Mouse (Mus musculus): ENCODE measurements around the gene Snai1. TPM values are rescaled to one million over a fixed set of nuclear protein-coding genes. Genes with fewer than 3 reads are reported as not detected.
A peak's percentile ranks its signal among the peaks of the same experiment; 100 is the strongest.

The Snai1 gene
- polyA plus RNA-seq (2015; fragmentation: Nextera tagmentation; extraction: Ambion mirVana): 1.6 and 1.9 TPM in 2 replicates

DNA sequence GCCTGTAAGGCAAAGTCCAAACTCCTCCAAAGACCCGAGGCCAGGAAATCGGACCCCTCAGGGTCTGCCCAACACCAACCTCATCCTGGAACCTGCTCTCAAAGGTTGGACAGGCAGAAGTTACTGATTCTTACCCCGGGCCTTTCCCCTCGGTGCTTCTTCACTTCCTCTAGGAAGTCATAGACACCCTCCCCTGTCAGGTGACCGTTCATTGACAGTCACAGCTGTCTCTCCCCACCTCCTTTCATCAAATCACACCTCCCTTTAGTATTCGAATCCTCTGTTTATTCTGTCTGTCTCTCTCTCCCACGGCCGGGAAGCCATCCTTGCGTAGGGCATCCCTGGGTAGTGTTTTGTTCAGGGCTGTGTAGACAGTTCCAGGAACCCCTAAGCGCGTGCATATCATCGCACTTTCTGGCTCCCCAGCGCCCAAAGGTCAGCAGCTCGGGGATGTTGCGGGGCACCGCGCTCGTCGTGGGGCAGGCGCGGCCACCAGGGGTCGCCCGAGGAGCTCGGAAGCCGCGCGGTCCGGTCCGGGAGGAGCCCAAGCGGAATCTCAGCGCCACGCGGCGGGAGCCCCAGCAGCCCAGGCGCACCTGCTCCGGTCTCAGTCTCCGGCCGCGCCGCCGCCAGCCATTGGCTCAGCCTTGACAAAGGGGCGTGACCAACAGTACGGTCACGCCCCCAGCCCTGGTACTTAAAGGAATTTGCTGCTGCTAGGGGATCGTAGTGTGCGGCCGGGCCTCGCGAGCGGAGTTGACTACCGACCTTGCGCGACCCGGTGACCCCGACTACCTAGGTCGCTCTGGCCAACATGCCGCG, at the start of gene Snai1:
Snai1 (plus strand) TSS at position 720 of the 822 bp plus-strand sequence.
- peaks cover 51% of the 10 kb centered on the region for H3K4me1 ChIP-seq (replicated peaks)
- peak within 1 kb of the TSS; percentile 69 for H3K4me2 ChIP-seq
- no peaks in the 10 kb centered on the region for H3K36me3 ChIP-seq (replicated peaks)
- H3K27me3 ChIP-seq: peaks cover 76% of the 10 kb centered on the region
- peak within 1 kb of the TSS; percentile 35; the same call in 1 of the 2 replicates for H3K9ac ChIP-seq
- peak within 1 kb of the TSS; percentile 51 for H3K4me3 ChIP-seq (replicated peaks)
- WGBS (ENCODE audit: insufficient replicate concordance): under 1% methylated on average over 58 of the region's 58 CpGs
- peak; percentile 89 for ATAC-seq (ENCODE audit: insufficient read depth)
- H3K9me3 ChIP-seq (replicated peaks): no peaks in the 10 kb centered on the region
- no peak within 1 kb of the TSS for H3K27ac ChIP-seq (replicated peaks)

- peak overlapping the region; percentile 94 for H3K9ac ChIP-seq
- no peak overlapping the region for H3K27ac ChIP-seq (replicated peaks)
- 65% methylated on average over 4 of the region's 4 CpGs for WGBS (ENCODE audit: insufficient replicate concordance)
- peaks cover 47% of the 10 kb centered on the region for H3K4me1 ChIP-seq (replicated peaks)
- ATAC-seq (ENCODE audit: insufficient read depth): no peak
- H3K36me3 ChIP-seq (replicated peaks): peaks cover 4% of the 10 kb centered on the region
- H3K4me2 ChIP-seq: peak overlapping the region; percentile 88
- no peaks in the 10 kb centered on the region for H3K27me3 ChIP-seq
- H3K9me3 ChIP-seq (replicated peaks): no peaks in the 10 kb centered on the region
- peak overlapping the region; percentile 100 for H3K4me3 ChIP-seq (replicated peaks)
Measured at GRCm38 (mm10) chr2:167490813-167491525, 47.0 kb upstream of the Snai1 start.

DNA sequence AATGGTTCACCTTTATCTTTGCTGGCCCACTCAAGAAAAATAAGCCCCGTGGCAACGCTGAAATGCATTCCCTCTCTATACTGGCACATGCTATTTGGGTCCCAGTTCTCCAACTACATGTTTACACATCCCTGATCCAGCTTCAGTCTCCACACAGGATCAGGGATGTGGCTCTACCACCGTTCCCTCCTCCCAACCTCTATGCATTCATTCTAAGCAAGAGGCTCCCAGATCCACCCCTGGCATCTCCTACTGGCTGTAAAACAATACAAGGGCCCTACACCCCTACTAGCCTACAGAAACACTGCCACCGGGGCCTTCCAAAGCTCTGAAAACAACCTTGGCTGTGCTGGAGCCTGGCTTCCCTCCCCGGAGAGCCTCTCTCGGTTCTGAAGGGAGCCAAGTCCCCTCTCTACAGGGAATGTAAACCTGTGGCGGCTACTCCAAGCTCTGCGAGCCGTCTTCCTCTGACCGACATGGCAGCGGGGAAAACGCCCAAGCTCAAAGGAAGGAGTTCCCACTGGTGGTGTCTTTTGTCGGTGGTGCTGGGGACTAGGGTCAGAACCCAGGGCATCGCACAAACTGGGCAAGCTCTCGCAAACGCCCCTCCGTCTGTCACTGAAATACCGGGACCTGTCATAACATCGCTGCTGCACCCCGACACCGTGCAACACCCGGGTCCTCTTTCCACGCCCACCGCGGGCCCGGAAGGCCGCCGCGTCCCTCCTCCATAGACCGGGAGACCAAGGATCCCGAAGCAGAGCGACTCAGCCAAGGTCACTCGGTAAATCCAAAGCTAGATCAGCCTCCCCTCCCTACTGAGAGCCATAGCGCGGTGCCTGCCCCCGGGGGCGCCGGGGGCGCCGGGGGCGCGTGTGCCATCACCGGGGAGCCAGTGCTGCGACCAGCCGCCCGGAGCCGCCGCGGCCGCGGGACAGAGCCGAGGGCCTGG, 46.0 kb upstream of the Snai1 start, which contains the start of gene Rnf114:
Rnf114 (plus strand) TSS at position 889 of the 952 bp plus-strand sequence.
- 2% methylated on average over 52 of the region's 52 CpGs for WGBS (ENCODE audit: insufficient replicate concordance)
- peak within 1 kb of the TSS; percentile 88 for H3K4me2 ChIP-seq

DNA sequence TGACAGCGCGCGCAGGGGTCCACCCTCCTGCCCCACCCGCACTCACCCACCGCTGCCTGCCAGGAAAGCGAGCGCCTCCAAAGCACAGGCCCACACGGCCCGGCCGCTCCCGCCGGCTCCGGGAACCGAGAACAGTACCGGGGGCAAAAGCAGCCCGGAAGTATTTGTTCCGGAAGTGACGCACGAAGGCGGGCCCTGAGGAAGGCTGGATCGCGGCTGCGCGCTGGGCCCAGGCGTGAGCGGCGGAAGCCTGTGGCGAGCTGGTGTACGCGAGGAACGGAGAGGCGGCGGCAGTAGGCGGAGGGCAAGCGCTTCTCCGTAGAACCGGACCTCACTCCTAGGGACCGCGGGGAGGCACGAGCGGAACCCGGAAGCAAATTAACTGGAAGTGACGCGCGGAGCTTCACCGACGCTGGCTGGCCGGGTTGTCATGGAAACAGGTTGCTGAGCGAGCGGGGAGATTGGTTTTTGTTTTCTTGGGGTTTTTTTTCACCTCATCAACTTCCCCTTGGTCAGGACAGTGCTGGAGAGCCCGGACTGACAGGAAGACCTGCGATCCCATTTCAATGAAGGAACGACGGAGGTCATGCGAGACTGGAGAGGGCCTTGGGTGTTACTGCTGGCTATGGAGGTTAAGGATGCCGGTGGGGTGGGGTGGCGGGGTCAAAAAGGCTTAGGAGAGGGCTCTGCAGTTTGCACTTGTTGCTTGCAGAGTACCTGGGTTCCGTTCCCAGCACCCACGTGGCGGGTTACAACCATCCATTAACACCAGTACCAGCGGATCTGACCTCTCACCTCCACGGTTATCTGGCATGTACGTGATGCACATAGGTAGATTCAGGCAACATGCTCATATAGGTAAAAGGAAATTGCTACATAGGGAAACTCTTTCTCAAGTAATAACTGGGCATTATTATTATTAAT, 45.0 kb upstream of the Snai1 start, which contains the start of gene Spata2:
Spata2 (minus strand) TSS at position 175 of the 924 bp plus-strand sequence.
- peak within 1 kb of the TSS; percentile 88 for H3K4me2 ChIP-seq
- H3K4me3 ChIP-seq (replicated peaks): peak within 1 kb of the TSS; percentile 100
- no peaks in the 10 kb centered on the region for H3K9me3 ChIP-seq (replicated peaks)
- peak within 1 kb of the TSS; percentile 94 for H3K9ac ChIP-seq
- 1% methylated on average over 63 of the region's 63 CpGs for WGBS (ENCODE audit: insufficient replicate concordance)
- ATAC-seq (ENCODE audit: insufficient read depth): peak; percentile 94
- peaks cover 35% of the 10 kb centered on the region for H3K4me1 ChIP-seq (replicated peaks)
- peak within 1 kb of the TSS; percentile 95 for H3K27ac ChIP-seq (replicated peaks)
- H3K27me3 ChIP-seq: no peaks in the 10 kb centered on the region
- peaks cover 4% of the 10 kb centered on the region; the same call in 1 of the 2 replicates for H3K36me3 ChIP-seq (replicated peaks)

More for the DNA sequence above, 46.0 kb upstream of the Snai1 start, which contains the start of gene Rnf114:
- Histone ChIP-seq H3K4me1 (replicated peaks) (peaks cover 40% of the 10 kb centered on the region), H3K9ac (peak within 1 kb of the TSS; percentile 94), H3K36me3 (replicated peaks) (peaks cover 4% of the 10 kb centered on the region; the same call in 1 of the 2 replicates), H3K9me3 (replicated peaks) (no peaks in the 10 kb centered on the region), H3K27ac (replicated peaks) (peak within 1 kb of the TSS; percentile 95), H3K4me3 (replicated peaks) (peak within 1 kb of the TSS; percentile 100), H3K27me3 (no peaks in the 10 kb centered on the region)
- peak; percentile 77 for ATAC-seq (ENCODE audit: insufficient read depth)

DNA sequence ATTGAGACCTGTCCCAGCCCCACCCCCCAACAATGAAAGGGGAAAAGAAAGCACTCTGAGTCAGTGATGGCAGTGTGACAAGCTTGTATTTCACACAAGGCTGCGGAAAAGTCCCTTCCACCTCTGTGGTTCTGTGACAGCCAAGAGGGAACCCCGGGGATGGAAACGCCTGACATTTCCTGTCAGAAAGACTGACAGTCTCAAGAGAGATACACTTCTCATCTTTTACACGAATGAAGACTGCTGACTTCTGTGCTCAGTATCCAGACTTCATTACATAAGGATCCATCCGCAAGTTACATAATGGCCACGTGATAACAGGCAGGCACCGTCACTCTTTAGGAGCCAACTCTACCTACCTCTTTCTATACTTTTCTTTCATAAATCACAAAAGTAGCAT, 41.6 kb upstream of the Snai1 start:
- no peak overlapping the region for H3K4me3 ChIP-seq (replicated peaks)
- WGBS (ENCODE audit: insufficient replicate concordance): 58% methylated on average over 7 of the region's 7 CpGs
- no peaks in the 10 kb centered on the region for H3K36me3 ChIP-seq (replicated peaks)
- no peak overlapping the region for H3K9ac ChIP-seq
- H3K4me1 ChIP-seq (replicated peaks): peaks cover 19% of the 10 kb centered on the region
- no peaks in the 10 kb centered on the region for H3K9me3 ChIP-seq (replicated peaks)
- H3K27me3 ChIP-seq: no peaks in the 10 kb centered on the region
- H3K27ac ChIP-seq (replicated peaks): no peak overlapping the region
- ATAC-seq (ENCODE audit: insufficient read depth): no peak
- H3K4me2 ChIP-seq: no peak overlapping the region

- 51% methylated on average over 5 of the region's 5 CpGs for WGBS (ENCODE audit: insufficient replicate concordance)
- H3K36me3 ChIP-seq (replicated peaks): no peaks in the 10 kb centered on the region
- H3K27ac ChIP-seq (replicated peaks): no peak overlapping the region
- H3K27me3 ChIP-seq: no peaks in the 10 kb centered on the region
- H3K4me1 ChIP-seq (replicated peaks): peaks cover 14% of the 10 kb centered on the region
- no peak overlapping the region for H3K4me3 ChIP-seq (replicated peaks)
- ATAC-seq (ENCODE audit: insufficient read depth): no peak
- no peak overlapping the region for H3K4me2 ChIP-seq
- H3K9me3 ChIP-seq (replicated peaks): no peaks in the 10 kb centered on the region
- no peak overlapping the region for H3K9ac ChIP-seq
Measured at GRCm38 (mm10) chr2:167497272-167497671, 40.7 kb upstream of the Snai1 start.

DNA sequence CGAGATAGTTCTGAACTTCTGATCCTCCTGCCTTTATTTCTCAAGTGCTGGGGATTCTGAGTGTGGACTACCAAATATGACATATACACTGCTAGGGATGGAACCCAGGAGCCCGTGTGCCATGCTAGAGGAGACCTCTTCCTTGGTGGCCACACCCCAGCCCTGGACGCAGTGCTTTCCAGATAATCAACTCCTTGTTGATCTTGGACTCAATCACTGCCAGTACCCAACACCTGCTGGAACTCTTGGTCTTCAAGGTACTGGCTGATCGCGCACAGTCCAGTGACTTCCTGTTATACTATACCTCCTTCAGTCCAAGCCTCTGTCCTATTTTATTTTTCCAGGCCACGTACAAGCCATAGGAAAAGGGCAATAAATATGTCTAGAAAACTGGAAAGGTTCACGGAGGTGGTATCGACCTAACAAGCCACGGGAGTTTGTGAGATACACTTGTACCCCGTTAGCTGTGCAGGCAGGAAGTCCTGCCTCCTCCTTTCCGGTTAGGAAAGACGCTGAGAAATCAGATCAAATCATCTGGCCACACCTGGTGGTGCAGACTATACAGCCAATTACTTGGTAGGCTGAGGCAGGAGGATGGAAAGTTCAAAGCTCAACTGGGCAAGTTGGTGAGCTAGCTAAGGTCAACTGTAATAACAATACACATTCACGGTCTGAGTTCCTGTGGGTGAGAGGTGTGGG, 35.3 kb upstream of the Snai1 start:
- ATAC-seq (ENCODE audit: insufficient read depth): peak; percentile 63
- Histone ChIP-seq H3K27ac (replicated peaks) (peak overlapping the region; percentile 87), H3K4me1 (replicated peaks) (peaks cover 47% of the 10 kb centered on the region), H3K27me3 (no peaks in the 10 kb centered on the region), H3K36me3 (replicated peaks) (peaks cover 13% of the 10 kb centered on the region), H3K4me2 (peak overlapping the region; percentile 94), H3K9ac (peak overlapping the region; percentile 90), H3K4me3 (replicated peaks) (peak overlapping the region; percentile 95), H3K9me3 (replicated peaks) (no peaks in the 10 kb centered on the region)
- WGBS (ENCODE audit: insufficient replicate concordance): 32% methylated on average over 13 of the region's 13 CpGs

DNA sequence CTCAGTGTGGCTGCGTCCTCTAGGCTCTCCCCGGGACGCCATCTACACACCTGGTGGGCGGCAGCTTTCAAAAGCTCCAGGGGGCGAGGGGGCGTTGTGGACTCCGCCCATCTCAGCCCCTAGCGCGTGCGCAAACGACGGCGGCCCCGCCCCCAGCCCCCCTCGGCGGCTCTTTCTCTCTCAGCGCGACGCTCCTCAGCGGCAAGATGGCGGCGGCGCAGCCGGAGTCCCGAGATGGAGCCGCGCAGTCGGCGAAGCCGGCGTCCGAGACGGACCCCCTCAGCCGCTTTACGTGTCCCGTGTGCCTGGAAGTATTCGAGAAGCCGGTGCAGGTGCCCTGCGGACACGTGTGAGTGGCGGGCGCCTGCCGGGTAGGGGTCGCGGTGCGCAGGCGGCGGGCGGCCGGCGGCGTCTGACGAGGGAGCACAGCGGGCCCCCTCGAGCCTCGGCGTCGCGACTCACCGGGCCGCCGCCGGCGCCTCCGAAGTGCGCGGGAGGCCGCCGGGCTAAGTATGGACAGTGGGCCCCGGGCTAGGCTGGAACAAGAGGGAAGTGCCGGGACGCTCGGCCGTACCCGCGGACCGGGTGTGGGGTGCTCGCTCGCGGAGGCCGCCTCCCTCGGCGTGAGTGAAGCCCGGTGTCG, 34.6 kb upstream of the Snai1 start:
- ATAC-seq (ENCODE audit: insufficient read depth): peak; percentile 75
- H3K9ac ChIP-seq: peak overlapping the region; percentile 90
- H3K4me2 ChIP-seq: peak overlapping the region; percentile 94
- peak overlapping the region; percentile 95 for H3K4me3 ChIP-seq (replicated peaks)
- H3K36me3 ChIP-seq (replicated peaks): peaks cover 20% of the 10 kb centered on the region
- H3K27me3 ChIP-seq: no peaks in the 10 kb centered on the region
- peaks cover 47% of the 10 kb centered on the region for H3K4me1 ChIP-seq (replicated peaks)
- no peaks in the 10 kb centered on the region for H3K9me3 ChIP-seq (replicated peaks)
- under 1% methylated on average over 85 of the region's 85 CpGs for WGBS (ENCODE audit: insufficient replicate concordance)
- H3K27ac ChIP-seq (replicated peaks): peak overlapping the region; percentile 87

DNA sequence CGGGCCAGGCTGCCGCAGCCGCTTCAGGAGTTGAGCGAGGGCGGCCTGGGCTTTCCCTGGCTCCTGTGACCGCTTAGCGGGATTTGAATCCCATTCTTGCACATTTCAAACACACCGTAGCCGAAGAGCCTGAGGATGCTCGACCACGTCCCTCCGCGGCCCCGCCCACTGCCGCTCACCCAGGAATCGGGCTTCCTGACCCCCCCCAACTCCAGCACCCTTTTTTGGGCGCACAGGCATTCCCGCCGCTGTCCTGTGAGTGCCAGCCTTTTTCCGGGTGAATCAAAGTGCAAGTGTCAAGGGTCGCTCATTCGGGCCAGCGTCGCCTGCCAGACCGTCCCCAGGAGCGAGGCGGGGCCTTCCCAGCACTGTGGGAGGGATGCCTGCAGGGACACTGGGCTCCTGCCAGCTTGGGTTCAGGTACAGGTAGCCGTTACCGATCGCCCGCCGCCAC, 34.1 kb upstream of the Snai1 start:
- Histone ChIP-seq H3K36me3 (replicated peaks) (peaks cover 26% of the 10 kb centered on the region), H3K4me1 (replicated peaks) (peaks cover 47% of the 10 kb centered on the region), H3K9ac (peak overlapping the region; percentile 90), H3K9me3 (replicated peaks) (no peaks in the 10 kb centered on the region), H3K27ac (replicated peaks) (peak overlapping the region; percentile 87), H3K27me3 (no peaks in the 10 kb centered on the region), H3K4me2 (peak overlapping the region; percentile 94), H3K4me3 (replicated peaks) (peak overlapping the region; percentile 95)
- WGBS (ENCODE audit: insufficient replicate concordance): 1% methylated on average over 32 of the region's 32 CpGs
- ATAC-seq (ENCODE audit: insufficient read depth): peak; percentile 42

Measured in liver, embryonic 15.5 days (tissue).